Mouse (Mus musculus): Measurements from ENCODE around the gene Wdr93. TPM values are rescaled to one million over a fixed set of nuclear protein-coding genes. Genes with fewer than 3 reads are reported as not detected.

Gene Wdr93
- polyA plus RNA-seq, 1 experiment, result 0.10 TPM

DNA sequence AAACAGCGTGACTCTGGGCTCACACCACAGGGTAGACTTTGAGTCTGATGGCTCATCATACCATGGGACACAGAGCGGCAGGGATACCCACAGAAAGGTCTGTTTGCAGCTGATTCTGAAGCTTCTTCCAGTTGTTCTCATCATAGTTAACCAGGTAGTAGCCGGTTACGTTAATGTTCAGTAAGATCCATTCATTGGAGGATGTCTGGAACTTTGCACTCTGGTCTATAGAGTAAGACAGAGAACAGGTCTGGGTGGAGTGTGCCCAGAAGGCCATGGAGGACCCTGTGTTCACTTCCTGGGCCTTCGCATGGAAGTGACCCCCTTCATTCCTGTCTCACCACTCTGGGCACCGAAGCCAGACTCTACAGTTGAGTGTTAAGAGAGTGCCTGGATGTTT, 92.2 kb downstream of the Wdr93 start:
- Histone ChIP-seq H3K4me3 (no peak overlapping the region), H3ac (ENCODE audit: control insufficient read depth, insufficient read length) (no peak overlapping the region), H3K27me3 (ENCODE audit: control insufficient read depth, insufficient read depth, insufficient read length) (no peaks in the 10 kb centered on the region), H3K4me2 (ENCODE audit: low read depth) (no peak overlapping the region), H3K79me2 (ENCODE audit: control insufficient read depth, insufficient read depth) (no peaks in the 10 kb centered on the region), H3K36me3 (ENCODE audit: control insufficient read depth, insufficient read depth) (no peaks in the 10 kb centered on the region)
- no peak for TF ChIP-seq POLR2AphosphoS2 (IDR thresholded peaks at IDR 0.05; ENCODE audit: insufficient read length, low read depth)
- TF ChIP-seq USF1 (IDR thresholded peaks at IDR 0.05; ENCODE audit: low read depth), result no peak
- no peak for TF ChIP-seq TCF3 (IDR thresholded peaks at IDR 0.05; ENCODE audit: insufficient read length, low read depth)
- no peak for TF ChIP-seq REST (IDR thresholded peaks at IDR 0.05; ENCODE audit: insufficient read depth, insufficient read length)
- no peak for TF ChIP-seq MAX (IDR thresholded peaks at IDR 0.05; ENCODE audit: low read depth)
- no peak for TF ChIP-seq MYOD1 (IDR thresholded peaks at IDR 0.05; ENCODE audit: control insufficient read depth in 1 of 3, insufficient read length in 2 of 3, low read depth in 2 of 3)
- TF ChIP-seq TCF12 (IDR thresholded peaks at IDR 0.05; ENCODE audit: insufficient read depth, poor library complexity, severe bottlenecking), result no peak
- no peak for TF ChIP-seq POLR2A (IDR thresholded peaks at IDR 0.05; ENCODE audit: insufficient read length, low read depth)
- no peak for TF ChIP-seq E2F4 (IDR thresholded peaks at IDR 0.05; ENCODE audit: insufficient read depth)
- TF ChIP-seq SRF (IDR thresholded peaks at IDR 0.05; ENCODE audit: control insufficient read depth, insufficient read length, low read depth), result no peak
- TF ChIP-seq CEBPB (IDR thresholded peaks at IDR 0.05; ENCODE audit: insufficient read depth, poor library complexity, severe bottlenecking), result no peak
- no peak for TF ChIP-seq MYOG (IDR thresholded peaks at IDR 0.05; ENCODE audit: control insufficient read depth in 1 of 3, insufficient read depth in 1 of 3, insufficient read length in 2 of 3, low read depth in 2 of 3)

Other genes starting within 250 kb of the Wdr93 start
- not detected for gene Rhcg, start 125.5 kb upstream of the Wdr93 start, polyA plus RNA-seq (2012; fragmentation: generic; extraction: Trizol)
- gene Ticrr, start 83.0 kb upstream of the Wdr93 start, polyA plus RNA-seq (2012; fragmentation: generic; extraction: Trizol), result 1.4 TPM
- 3.3 TPM for gene Kif7, start 27.4 kb upstream of the Wdr93 start, polyA plus RNA-seq (2012; fragmentation: generic; extraction: Trizol)
- not detected for gene Plin1, start 10.3 kb upstream of the Wdr93 start, polyA plus RNA-seq (2012; fragmentation: generic; extraction: Trizol)
- 5.9 TPM for gene Pex11a, start within 50 bp of the Wdr93 start, polyA plus RNA-seq (2012; fragmentation: generic; extraction: Trizol)
- not detected for gene Mesp1, start 50.6 kb downstream of the Wdr93 start, polyA plus RNA-seq (2012; fragmentation: generic; extraction: Trizol)
- not detected for gene Mesp2, start 67.6 kb downstream of the Wdr93 start, polyA plus RNA-seq (2012; fragmentation: generic; extraction: Trizol)
- 12.1 TPM for gene Anpep, start 117.9 kb downstream of the Wdr93 start, polyA plus RNA-seq (2012; fragmentation: generic; extraction: Trizol)
- gene Ap3s2, start 177.5 kb downstream of the Wdr93 start, polyA plus RNA-seq (2012; fragmentation: generic; extraction: Trizol), result 15.1 TPM
- gene Arpin, start 192.2 kb downstream of the Wdr93 start, polyA plus RNA-seq (2012; fragmentation: generic; extraction: Trizol), result 15.1 TPM

Data from myocyte (in vitro differentiated cells).